Mouse (Mus musculus): ENCODE data around the gene Mrpl20.

The Mrpl20 gene

DNA sequence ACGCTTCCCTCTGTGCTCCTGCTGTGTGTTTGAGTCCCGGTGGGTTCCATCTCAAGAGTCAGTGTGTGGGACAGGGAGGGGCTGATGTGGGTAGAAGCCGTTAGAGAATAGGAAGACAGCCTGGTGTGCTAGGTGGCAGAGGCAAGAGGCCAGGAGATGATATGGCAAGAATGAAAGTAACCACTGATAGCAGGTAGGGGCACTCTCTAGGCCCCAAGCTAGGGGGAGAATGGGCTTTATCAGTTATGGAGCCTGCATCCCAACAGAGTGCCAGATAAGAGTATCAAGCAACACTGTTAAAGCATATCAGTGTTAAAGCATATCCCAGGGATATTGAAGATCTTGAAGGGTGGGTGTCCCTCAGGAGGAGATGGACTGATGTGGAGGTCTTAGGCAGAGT is 54.2 kb downstream of the Mrpl20 start:
- peak in 1 of 2 experiments; percentile 2 for DNase-seq

DNA sequence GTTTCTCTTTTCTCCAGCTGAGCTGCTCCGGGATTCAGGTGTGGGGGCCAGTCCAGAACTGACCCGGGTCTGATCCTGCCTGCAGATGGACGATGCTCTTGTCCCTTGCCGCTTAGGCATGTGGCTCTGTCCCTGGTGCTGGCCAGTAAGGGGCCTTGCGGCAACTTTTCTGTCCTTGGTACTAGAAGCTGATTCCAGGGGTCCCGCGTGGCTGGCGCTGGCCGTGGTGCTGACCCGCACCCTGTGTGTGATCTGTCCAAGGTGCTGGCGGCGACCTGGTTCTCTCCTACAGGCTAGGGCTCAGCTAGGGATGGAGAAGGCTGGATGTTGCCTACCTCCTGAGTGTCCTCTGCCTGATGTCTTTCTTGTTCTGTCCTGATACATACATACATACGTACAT is 56.6 kb downstream of the Mrpl20 start:
- DNase-seq = peak; percentile 39 to 40
